Mouse (Mus musculus) neural tube, embryonic 14.5 days (tissue): ENCODE data around the gene Xcl1. TPM values are rescaled to one million over a fixed set of nuclear protein-coding genes. Genes with fewer than 3 reads are reported as not detected.
"Not testable (repeated sequence)": the region's sequence is repeated elsewhere in the genome, so short reads cannot be mapped to it uniquely, and the experiment has no call there.

ENCODE experiments used
- ATAC-seq: fragments of 200-750 bp; cut with Nextera tagmentation; 2 replicates; pipeline ENCODE4 v1.8.0; 2017; ENCODE audit warnings: low read depth, mild to moderate bottlenecking, moderate TSS enrichment, moderate library complexity
- H3K27ac ChIP-seq: fragments of 300-500 bp; sonication (generic); 2 replicates; pipeline ENCODE4 v1.5.1; 2014; ENCODE audit warnings: low read depth, mild to moderate bottlenecking, control low read depth, low read length, moderate library complexity, mixed read lengths
- H3K27me3 ChIP-seq: fragments of 300-500 bp; sonication (generic); 2 replicates; pipeline ENCODE4 v1.6.1; 2014; ENCODE audit warnings: low read length; ENCODE audit not compliant: control insufficient read depth, insufficient read depth
- H3K36me3 ChIP-seq: fragments of 300-500 bp; sonication (generic); 2 replicates; pipeline ENCODE4 v1.6.1; 2014; ENCODE audit warnings: low read length, mixed read lengths; ENCODE audit not compliant: control insufficient read depth, insufficient read depth
- H3K4me1 ChIP-seq: fragments of 300-500 bp; sonication (generic); 2 replicates; pipeline ENCODE4 v1.6.1; 2014; ENCODE audit warnings: low read length; ENCODE audit not compliant: control insufficient read depth, insufficient read depth
- H3K4me2 ChIP-seq: fragments of 300-500 bp; sonication (generic); 2 replicates; pipeline ENCODE4 v1.6.1; 2014; ENCODE audit warnings: mild to moderate bottlenecking, low read depth, low read length, control low read depth
- H3K4me3 ChIP-seq: fragments of 300-500 bp; sonication (generic); 2 replicates; pipeline ENCODE4 v1.5.1; 2014; ENCODE audit warnings: low read depth, low read length, control low read depth, mixed read lengths
- H3K9ac ChIP-seq: fragments of 300-500 bp; sonication (generic); replicated peaks from 2 replicates; pipeline ENCODE4 v1.6.1; 2014; ENCODE audit warnings: low read depth, mild to moderate bottlenecking, control low read depth, low read length, mixed read lengths
- H3K9me3 ChIP-seq: fragments of 300-500 bp; sonication (generic); 2 replicates; pipeline ENCODE4 v1.6.1; 2016; ENCODE audit warnings: low read length; ENCODE audit not compliant: control insufficient read depth
- WGBS: fragments of 180-500 bp; shearing (Covaris S2); extraction: QIAGEN DNeasy Blood & Tissue Kit; methylation state at CpG from one replicate; pipeline ENCODE4 v1.1.7; 2014; 5-methylcytosine and 5-hydroxymethylcytosine counted together
- polyA plus RNA-seq: library from polyadenylated mRNA; unstranded; fragments of >200 nt; fragmentation: Nextera tagmentation; extraction: Ambion mirVana; gene quantifications from 2 replicates; pipeline ENCODE4 v1.2.1, GENCODE M21; 2014

Gene Xcl1
- not detected in 2 replicates for polyA plus RNA-seq

GRCm38 (mm10) chr1:164935477-164936044, at the start of gene Xcl1:
Gene Xcl1 (minus strand): TSS chr1:164935527.
- Histone ChIP-seq H3K27ac (no peak within 1 kb of the TSS), H3K4me3 (no peak within 1 kb of the TSS), H3K9ac (no peak within 1 kb of the TSS), H3K4me1 (no peaks in the 10 kb centered on the region), H3K27me3 (no peaks in the 10 kb centered on the region), H3K9me3 (no peaks in the 10 kb centered on the region), H3K4me2 (no peak within 1 kb of the TSS), H3K36me3 (no peaks in the 10 kb centered on the region)
- no peak for ATAC-seq
- 65% methylated on average over 9 of the region's 9 CpGs for WGBS

- H3K9ac ChIP-seq: not testable (repeated sequence)
These were observed 49.4 kb upstream of the Xcl1 start for GRCm38 (mm10) chr1:164984681-164985080.

GRCm38 (mm10) chr1:164977351-164977750, 42.0 kb upstream of the Xcl1 start:
- Histone ChIP-seq H3K27me3 (no peaks in the 10 kb centered on the region), H3K9ac (no peak overlapping the region), H3K4me3 (no peak overlapping the region), H3K4me1 (no peaks in the 10 kb centered on the region), H3K9me3 (no peaks in the 10 kb centered on the region), H3K4me2 (no peak overlapping the region), H3K36me3 (no peaks in the 10 kb centered on the region), H3K27ac (no peak overlapping the region)
- ATAC-seq: no peak

More at GRCm38 (mm10) chr1:164984681-164985080, 49.4 kb upstream of the Xcl1 start:
- 94% methylated on average over 10 of the region's 10 CpGs for WGBS
- not testable (repeated sequence) for H3K27me3 ChIP-seq, H3K9me3 ChIP-seq, H3K4me3 ChIP-seq, H3K4me1 ChIP-seq, H3K27ac ChIP-seq, H3K4me2 ChIP-seq, H3K36me3 ChIP-seq, ATAC-seq

- no peak for ATAC-seq
- 84% methylated on average over 7 of the region's 7 CpGs for WGBS
- no peaks in the 10 kb centered on the region for H3K9me3 ChIP-seq
- no peaks in the 10 kb centered on the region for H3K36me3 ChIP-seq
- H3K4me3 ChIP-seq: no peak overlapping the region
- no peak overlapping the region for H3K4me2 ChIP-seq
- H3K27ac ChIP-seq: no peak overlapping the region
- H3K27me3 ChIP-seq: no peaks in the 10 kb centered on the region
- no peak overlapping the region for H3K9ac ChIP-seq
- no peaks in the 10 kb centered on the region for H3K4me1 ChIP-seq
These were observed 40.4 kb upstream of the Xcl1 start for GRCm38 (mm10) chr1:164975729-164976128.

GRCm38 (mm10) chr1:164975276-164975675, 39.9 kb upstream of the Xcl1 start:
- 88% methylated on average over 3 of the region's 3 CpGs for WGBS

GRCm38 (mm10) chr1:164973790-164974189, 38.5 kb upstream of the Xcl1 start:
- no peak overlapping the region for H3K27ac ChIP-seq
- no peak overlapping the region for H3K9ac ChIP-seq
- H3K4me1 ChIP-seq: no peaks in the 10 kb centered on the region
- H3K4me2 ChIP-seq: no peak overlapping the region
- H3K27me3 ChIP-seq: no peaks in the 10 kb centered on the region
- no peak overlapping the region for H3K4me3 ChIP-seq
- WGBS: 21% methylated on average over 3 of the region's 3 CpGs
- no peaks in the 10 kb centered on the region for H3K36me3 ChIP-seq
- H3K9me3 ChIP-seq: no peaks in the 10 kb centered on the region
- no peak for ATAC-seq

More at GRCm38 (mm10) chr1:164975276-164975675, 39.9 kb upstream of the Xcl1 start:
- Histone ChIP-seq H3K4me2 (no peak overlapping the region), H3K9ac (no peak overlapping the region), H3K27me3 (no peaks in the 10 kb centered on the region), H3K4me3 (no peak overlapping the region), H3K27ac (no peak overlapping the region), H3K9me3 (no peaks in the 10 kb centered on the region), H3K36me3 (no peaks in the 10 kb centered on the region), H3K4me1 (no peaks in the 10 kb centered on the region)
- ATAC-seq: no peak

- no peak overlapping the region for H3K9ac ChIP-seq
- H3K27me3 ChIP-seq: no peaks in the 10 kb centered on the region
- WGBS: 76% methylated on average over 1 of the region's 1 CpGs
These were observed 38.0 kb upstream of the Xcl1 start for GRCm38 (mm10) chr1:164973341-164973740.

GRCm38 (mm10) chr1:164972744-164973143, 37.4 kb upstream of the Xcl1 start:
- H3K4me3 ChIP-seq: no peak overlapping the region
- H3K9ac ChIP-seq: no peak overlapping the region
- no peaks in the 10 kb centered on the region for H3K9me3 ChIP-seq
- no peak for ATAC-seq
- no peaks in the 10 kb centered on the region for H3K27me3 ChIP-seq
- whole genome bisulfite sequencing: 94% methylated on average over 5 of the region's 5 CpGs
- no peaks in the 10 kb centered on the region for H3K4me1 ChIP-seq
- no peak overlapping the region for H3K27ac ChIP-seq
- H3K4me2 ChIP-seq: no peak overlapping the region
- H3K36me3 ChIP-seq: no peaks in the 10 kb centered on the region

More at GRCm38 (mm10) chr1:164973341-164973740, 38.0 kb upstream of the Xcl1 start:
- Histone ChIP-seq H3K4me1 (no peaks in the 10 kb centered on the region), H3K4me2 (no peak overlapping the region), H3K36me3 (no peaks in the 10 kb centered on the region), H3K4me3 (no peak overlapping the region), H3K9me3 (no peaks in the 10 kb centered on the region), H3K27ac (no peak overlapping the region)
- ATAC-seq: no peak

- H3K4me2 ChIP-seq: no peak overlapping the region
- H3K27ac ChIP-seq: no peak overlapping the region
- ATAC-seq: no peak
- 57% methylated on average over 8 of the region's 8 CpGs for WGBS
- H3K9ac ChIP-seq: no peak overlapping the region
- H3K27me3 ChIP-seq: no peaks in the 10 kb centered on the region
- no peaks in the 10 kb centered on the region for H3K9me3 ChIP-seq
- no peak overlapping the region for H3K4me3 ChIP-seq
- H3K36me3 ChIP-seq: no peaks in the 10 kb centered on the region
- H3K4me1 ChIP-seq: no peaks in the 10 kb centered on the region
These were observed 30.9 kb upstream of the Xcl1 start for GRCm38 (mm10) chr1:164966095-164966698.
